Mouse (Mus musculus): ENCODE data around the gene Slc17a7. TPM values are rescaled to one million over a fixed set of nuclear protein-coding genes. Genes with fewer than 3 reads are reported as not detected.
"Not testable (repeated sequence)": the region's sequence is repeated elsewhere in the genome, so short reads cannot be mapped to it uniquely, and the experiment has no call there.

Gene Slc17a7
- polyA plus RNA-seq (2017; shearing (Covaris generic)): not detected

GRCm38 (mm10) chr7:45163735-45164490, at the start of gene Slc17a7:
Slc17a7 (plus strand) TSS chr7:45163949.
- no peak for ATAC-seq

DNA sequence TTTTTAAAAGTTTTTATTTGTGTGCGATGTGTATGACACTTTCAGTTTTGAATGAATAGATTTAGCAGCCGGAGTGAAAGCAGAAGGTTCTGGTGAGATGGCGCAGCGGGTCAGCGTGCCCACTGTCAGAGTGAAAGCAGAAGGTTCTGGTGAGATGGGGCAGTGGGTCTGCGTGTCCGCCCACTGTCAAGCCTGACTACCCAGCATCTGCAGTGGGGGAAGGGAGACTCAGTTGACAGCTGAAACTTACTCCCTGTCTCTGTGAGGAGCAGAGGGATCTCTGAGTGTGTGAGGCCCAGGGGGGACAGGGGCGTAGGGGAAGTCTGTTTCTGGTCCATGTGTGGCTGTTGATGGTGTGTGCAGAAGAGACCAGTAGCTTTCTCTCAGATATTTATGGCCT, 46.2 kb upstream of the Slc17a7 start:
- no peak for ATAC-seq

DNA sequence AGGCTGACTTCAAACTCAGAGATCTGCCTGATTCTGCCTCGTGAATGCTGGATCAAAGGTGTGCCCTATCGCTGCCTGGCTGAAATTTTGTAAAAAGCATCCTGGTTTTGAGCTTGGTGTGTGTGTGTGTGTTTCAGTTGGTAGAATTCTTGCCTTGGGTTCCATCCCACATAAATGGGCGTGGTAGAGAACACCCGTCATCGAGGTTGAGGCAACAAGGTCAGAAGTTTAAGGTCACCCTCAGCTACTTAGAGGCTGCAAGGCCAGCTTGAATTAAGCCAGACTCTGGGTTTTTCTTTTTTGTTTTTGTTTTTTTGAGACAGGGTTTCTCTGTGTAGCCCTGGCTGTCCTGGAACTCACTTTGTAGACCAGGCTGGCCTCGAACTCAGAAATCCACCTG, 45.4 kb upstream of the Slc17a7 start:
- ATAC-seq: no peak

GRCm38 (mm10) chr7:45119780-45120709, 43.7 kb upstream of the Slc17a7 start:
- no peak for ATAC-seq

- ATAC-seq: peak; percentile 65
Measured at GRCm38 (mm10) chr7:45121404-45121803, 42.3 kb upstream of the Slc17a7 start.

DNA sequence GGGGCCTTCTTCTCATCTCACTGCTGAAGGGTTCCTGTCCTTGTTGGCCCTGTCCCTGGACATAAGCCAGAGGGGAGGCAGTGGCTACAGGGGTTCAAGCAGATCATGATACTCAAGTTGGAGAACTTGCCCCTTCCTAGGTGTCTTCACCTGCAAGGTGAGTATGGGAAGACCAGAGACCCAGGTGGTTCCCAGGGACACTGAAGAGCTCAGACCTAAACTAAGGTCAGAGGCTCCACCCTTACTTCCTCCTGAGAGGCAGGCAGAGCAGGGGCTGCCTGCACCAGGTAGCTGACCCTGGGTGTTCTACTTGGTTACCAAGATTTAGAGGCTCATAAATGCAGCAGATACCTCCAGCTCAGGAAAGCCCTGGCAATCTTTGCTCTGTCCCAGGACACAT, 41.8 kb upstream of the Slc17a7 start:
- no peak for ATAC-seq

DNA sequence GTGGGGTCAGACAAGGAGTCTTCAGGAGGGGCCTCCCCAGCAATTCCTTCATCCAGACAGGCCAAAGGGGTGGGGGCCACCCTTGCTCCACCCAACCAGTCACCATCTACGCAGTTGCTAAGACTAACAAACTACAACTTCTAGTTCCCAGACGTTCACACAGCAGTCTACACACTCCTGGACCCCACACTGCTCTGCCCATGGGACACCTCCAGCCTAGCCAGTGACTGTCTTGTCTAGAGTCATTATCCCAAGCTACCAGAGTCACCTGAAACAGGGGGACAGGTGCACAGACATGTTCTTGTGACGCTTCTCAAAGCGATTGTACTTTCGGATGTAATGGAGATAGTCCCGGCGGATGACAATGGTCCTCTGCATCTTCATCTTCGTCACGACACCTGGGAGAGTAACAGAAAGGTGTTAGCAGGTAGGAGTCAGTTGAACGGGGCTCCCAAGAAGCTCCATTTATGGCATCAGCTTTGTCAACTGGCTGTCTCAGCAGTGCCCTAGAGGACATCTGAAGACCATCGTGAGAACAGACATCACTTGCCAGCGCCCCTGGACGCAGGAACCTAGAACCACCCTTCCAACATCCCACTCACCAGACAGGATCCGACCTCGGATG, 41.1 kb upstream of the Slc17a7 start:
- no peak for ATAC-seq

DNA sequence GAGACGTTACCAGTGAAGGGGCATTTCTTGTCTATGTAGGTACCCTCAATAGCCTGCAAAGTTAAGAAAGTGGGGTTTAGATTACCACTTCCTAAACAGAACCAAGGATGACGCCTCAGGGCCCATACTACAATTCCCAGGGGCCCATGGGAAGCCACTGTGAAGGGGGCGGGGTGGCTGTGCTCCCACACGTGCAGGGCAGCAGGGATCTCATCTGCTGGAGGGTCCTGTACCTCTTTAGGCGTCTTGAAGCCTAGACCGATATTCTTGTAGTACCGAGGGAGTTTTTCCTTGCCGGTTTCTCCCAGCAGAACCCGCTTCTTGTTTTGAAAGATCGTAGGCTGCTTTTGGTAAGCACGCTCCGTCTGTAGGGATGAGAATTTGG, 40.6 kb upstream of the Slc17a7 start:
- ATAC-seq: no peak

- peak; percentile 63 for ATAC-seq
Measured at GRCm38 (mm10) chr7:45124224-45125143, 39.3 kb upstream of the Slc17a7 start, which contains the start of gene Rps11. Rps11 (minus strand) TSS chr7:45124439.

DNA sequence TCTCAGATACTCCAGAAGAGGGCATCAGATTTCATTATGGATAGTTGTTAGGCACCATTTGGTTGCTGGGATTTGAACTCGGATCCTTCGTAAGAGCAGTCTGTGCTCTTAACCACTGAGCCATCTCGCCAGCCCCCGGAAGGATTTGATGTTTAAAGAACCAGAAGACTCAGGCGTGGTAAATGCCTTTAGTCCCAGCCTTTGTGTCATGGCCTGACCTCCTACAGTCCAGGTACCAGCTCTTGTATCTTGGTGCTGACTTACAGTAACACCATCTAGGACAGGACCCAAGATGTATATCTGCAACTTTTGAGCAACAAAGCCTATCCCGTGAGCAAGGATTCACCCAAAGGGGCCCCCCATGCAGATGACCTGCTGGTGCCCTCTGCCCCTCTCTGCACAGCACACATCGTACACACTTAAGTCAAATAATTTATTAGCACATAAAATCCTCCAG, 38.6 kb upstream of the Slc17a7 start:
- no peak for ATAC-seq

DNA sequence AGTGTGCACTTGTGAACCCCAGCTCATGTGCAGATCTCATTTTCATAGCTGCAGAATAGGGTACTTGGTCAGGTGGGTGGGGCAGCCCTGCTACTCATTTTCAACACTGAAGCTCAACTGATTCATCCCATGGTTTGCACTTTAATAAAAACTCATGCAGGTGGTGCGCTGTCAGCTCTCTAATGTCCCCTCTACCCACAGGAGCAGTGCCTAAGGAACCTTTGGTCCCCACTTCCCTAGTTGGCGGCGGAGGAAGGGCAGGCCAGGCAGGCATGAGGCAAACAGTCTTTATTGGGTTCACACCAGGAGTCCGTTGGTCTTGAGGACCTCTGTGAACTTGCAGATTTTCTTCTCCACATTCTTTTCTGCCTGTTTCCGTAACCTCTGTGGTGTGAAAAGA, 38.1 kb upstream of the Slc17a7 start:
- ATAC-seq: not testable (repeated sequence)

DNA sequence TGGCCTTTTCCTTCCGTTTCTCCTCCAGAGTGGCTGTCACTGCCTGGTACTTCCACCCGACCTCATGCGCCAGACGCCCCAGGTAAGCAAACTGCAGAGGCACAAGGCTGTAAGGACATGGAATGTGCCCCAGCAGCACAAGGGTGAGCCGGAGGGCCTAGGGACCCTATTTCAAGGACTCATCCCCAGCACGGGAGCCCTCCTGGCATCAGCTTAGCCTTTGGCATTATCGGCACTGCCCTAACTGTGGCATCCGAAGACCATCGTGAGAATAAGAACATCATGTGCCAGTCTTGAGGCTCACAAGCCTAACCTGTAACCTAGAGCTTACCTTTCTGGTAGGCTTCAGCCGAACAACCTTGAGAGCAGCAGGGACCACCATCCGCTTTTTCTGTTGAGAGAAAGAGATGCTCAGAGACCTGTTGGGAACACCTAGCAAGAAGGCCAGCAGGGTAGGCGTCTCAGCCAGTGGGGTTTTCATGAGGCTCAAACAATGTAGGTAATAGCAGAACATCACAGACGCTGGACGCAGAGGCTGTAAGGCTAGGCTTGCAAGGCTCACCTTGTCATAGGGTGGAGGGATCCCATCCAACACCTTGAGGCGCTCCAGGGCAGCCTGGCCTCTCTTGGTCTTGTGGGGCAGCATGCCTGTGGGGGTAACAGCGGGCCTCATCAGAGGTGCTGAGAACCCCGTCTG, 37.5 kb upstream of the Slc17a7 start:
- ATAC-seq: no peak

- no peak for ATAC-seq
Measured at GRCm38 (mm10) chr7:45126844-45127699, 36.7 kb upstream of the Slc17a7 start.

GRCm38 (mm10) chr7:45127700-45128224, 36.0 kb upstream of the Slc17a7 start:
- no peak for ATAC-seq

GRCm38 (mm10) chr7:45128624-45129246, 35.0 kb upstream of the Slc17a7 start, which contains the start of gene Rpl13a:
Rpl13a (minus strand) TSS chr7:45128761.
- ATAC-seq: peak; percentile 82

DNA sequence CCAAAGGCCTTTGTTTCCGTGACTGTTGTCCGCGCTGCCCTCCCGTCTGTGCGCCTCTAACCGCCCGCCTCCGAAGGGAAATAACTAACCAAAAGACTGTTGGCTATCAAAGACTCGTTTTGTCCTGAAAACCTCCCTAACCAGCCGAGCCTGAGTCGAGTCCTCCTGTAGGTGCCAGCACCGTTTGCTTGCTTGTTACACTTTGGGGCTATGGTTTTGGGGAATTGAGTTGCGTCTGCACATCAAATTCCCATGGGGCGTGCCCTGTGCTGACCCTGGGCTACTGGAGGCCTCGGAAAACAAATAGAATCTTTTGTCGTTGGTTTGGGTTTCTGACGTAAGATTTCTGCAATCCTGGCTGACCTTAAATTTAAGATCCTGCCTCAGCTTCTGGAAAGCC, 34.4 kb upstream of the Slc17a7 start:
- no peak for ATAC-seq

DNA sequence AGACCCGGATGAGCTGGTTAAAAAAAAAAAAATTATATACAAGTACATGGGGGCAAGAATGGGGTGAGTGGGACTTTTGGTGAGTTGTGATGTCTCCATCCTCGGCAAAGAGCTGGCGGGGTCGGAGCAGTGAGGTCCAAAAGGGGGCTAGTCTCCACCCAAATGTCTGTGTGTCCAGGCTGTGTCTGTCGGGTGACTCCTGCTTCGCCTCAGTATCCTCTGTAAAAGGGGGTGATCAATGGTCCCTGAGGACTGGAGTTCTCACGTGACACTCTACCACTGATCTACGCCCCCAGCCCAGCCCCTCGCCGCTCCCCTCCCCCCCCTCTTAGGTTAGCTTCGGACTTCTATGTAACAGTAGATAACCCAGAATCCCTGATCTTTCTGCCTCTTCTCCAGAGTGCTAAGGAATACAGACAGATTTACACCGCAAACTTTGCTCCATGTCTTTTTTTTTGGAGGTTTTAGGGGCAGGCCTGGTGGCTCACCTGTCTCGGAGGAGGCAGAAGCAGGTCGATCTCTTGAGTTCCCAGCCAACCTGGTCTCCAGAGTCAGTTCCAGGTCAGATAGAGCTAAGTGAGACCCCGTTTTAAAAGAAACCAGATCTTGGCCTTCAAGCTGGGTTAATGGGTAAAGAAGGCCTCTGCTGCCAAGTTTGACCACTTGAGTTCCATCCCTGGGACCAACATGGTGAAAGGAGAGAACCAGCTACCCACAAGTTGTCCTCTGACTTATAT, 33.8 kb upstream of the Slc17a7 start:
- ATAC-seq: no peak

DNA sequence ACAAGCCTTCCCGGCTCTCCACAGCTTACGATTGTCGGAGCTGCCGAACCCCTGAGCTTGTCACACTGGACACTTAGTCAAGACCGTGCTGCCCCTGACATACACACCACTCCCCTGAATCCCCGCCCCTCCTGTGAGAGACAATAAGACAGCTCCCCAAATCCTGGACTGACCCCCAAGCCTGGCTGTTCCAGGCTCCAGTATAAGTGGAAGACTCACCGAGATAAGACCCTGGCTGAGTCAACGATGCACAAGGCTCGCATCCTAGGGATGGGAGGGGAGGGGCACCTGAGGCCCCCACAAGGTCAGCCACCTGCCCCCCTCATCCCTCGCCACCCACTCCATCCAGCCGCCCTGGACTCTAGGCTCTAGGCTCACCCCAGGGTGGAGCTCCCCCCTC, 31.9 kb upstream of the Slc17a7 start:
- ATAC-seq: no peak

Measured in CD4-positive, CD25-positive, alpha-beta regulatory T cell, adult 4 months (primary cell).